Mouse (Mus musculus) adrenal gland, adult 8-10 months (tissue): ENCODE measurements around the gene Mapk3. TPM values are rescaled to one million over a fixed set of nuclear protein-coding genes. Genes with fewer than 3 reads are reported as not detected.

Source experiments
- DNase-seq: peaks from one replicate; pipeline ENCODE4 v3.0.0; 2022
- total RNA-seq, 4 experiments: library from RNA; stranded (reverse); gene quantifications; 2 replicates each; pipeline ENCODE4 v1.2.4; 2022

Mapk3 gene
- total RNA-seq, 4 experiments from 2014 or later = 117 to 195 (median 156) TPM

DNA sequence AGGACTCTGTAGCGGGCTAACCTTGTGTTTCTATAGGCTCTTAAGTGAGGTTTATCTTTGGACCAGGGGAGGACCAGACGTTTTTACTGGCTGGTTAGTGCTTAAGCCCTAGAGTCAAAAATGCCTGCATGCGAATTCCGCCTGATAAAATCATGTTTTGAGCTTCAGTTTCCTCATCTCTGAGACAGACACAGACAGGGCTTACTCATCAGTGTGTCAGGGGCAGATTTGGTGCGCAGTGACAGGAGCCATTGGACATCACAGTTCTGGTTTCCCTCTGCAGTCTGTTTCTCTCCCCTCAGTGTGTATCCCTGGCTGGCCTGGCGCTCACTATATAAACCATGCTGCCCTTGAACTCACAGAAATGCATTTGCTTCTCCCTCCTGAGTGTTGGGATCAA lies 43.8 kb downstream of the Mapk3 start:
- DNase-seq = peak; percentile 44

GRCm38 (mm10) chr7:126803751-126804150 lies 44.4 kb downstream of the Mapk3 start:
- DNase-seq = no peak

DNA sequence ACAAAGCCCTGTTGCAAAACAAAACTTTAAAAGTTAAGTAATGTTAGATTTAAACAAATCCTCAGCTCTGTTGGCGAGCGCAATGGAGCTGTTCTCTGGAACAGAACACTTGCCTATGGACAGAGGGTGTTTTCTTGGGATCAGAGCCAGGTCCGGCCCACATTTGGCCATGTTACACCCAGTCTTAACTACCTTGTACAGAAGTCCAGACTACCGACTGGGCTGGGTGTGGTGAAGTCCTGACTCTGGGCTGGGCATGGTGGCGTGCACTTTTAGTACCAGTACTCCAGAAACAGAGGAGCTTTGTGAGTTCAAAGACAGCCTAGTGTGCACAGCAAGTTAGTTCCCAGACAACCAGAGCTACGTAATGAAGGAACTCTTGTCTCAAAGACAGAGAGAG lies 47.6 kb downstream of the Mapk3 start:
- DNase-seq = no peak

DNA sequence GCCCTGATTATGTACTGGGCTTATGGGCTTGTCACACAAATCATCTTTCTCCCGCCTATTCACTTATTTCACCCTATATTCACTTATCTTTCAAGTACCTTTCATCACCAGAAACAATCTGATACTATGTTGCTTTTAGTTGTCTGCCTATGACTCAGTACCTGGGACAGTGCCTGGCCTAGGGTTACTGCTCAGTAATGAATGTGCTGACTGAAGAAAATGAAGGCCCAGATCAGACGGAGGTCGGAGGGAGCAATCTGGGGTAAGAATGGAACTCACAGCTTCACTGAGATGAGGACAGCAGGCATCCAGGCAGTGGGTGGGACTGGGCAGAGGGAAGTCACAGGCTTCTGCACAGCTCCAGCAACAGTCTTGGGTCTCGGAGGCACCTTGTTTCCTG lies 48.0 kb downstream of the Mapk3 start:
- no peak for DNase-seq

DNA sequence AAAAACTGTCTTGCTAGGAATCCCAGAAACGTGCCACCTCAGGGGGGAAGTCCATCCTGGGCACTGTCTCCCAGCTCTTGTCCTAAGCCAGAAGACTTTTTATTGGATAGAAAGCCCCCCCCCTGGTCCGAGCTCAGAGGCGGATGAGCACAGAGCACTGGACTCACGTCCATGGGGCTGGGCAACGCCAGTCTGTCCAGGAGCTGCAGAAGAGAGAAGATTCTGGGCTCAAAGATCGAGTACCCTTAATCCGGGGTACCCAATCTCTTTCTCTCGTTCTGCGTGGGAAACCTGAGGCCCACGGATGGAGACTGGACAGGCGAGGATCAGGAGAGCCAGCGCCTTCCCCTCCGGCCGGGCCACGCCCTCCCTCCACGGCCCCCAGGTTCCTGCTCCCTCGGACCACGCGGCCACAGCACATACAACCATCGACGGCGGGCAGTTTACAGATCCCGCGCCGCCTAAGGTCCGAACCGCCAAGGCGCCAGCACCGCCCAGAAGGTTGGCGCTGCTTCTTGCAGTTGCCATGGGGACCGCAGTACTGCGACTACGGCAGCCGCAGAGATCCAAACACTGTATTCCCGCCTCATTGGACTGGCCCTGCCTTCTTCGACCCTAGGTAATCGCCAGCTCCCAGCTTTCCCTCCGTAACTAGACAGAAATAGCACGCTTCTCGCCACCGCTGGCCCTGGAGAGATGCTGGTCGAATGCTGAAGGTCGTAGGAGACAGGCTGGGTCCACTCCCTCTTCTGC lies 49.5 kb downstream of the Mapk3 start:
- peak; percentile 86 for DNase-seq

DNA sequence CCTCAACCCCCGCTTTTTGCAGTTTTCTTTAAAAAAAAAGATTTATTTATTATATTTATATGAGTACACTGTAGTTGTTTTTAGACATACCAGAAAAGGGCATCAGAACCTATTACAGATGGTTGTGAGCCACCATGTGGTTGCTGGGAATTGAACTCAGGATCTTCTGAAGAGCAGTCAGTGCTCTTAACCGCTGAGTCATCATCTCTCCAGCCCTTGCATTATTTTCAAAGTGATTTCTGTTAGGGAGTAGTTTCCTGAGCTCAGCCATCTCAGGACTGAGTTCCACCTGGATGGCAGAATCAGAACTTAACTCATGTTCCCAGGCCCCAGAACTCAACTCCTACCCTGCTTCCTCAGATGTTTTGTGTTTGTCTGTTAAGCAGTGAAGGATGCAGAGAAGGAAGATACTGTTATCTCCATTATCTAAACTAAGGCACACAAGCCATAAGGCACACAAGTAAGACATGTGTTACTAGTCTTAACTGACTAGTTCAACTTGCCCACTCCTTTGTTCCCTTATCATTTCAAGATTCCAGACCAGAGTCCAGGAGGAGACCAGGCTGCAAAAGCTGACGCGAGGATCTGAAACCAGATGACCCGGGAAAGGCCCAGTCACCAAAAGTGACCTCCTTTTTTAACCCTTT lies 50.4 kb downstream of the Mapk3 start:
- no peak for DNase-seq

Other genes with a start within 250 kb of the Mapk3 start
- 100 to 1,000 TPM; 206 to 258 (median 232) TPM for gene Eif3c, start 193.2 kb upstream of the Mapk3 start, total RNA-seq
- gene Apobr, start 174.7 kb upstream of the Mapk3 start, total RNA-seq = 1 to 10 TPM; 1.4 to 4.3 (median 3.3) TPM
- gene Cln3, start 173.8 kb upstream of the Mapk3 start, total RNA-seq = 10 to 100 TPM; 25.6 to 55.5 (median 39.8) TPM
- gene Il27, start 164.7 kb upstream of the Mapk3 start, total RNA-seq = not detected
- 10 to 100 TPM in 2 of 4 experiments, 1 to 10 TPM in 2; 7.9 to 17.5 (median 10.3) TPM for gene Nupr1, start 128.7 kb upstream of the Mapk3 start, total RNA-seq
- 10 to 100 TPM; 30.5 to 44.4 (median 38.2) TPM for gene Sgf29, start 110.3 kb upstream of the Mapk3 start, total RNA-seq
- 10 to 100 TPM; 33.4 to 42.0 (median 40.2) TPM for gene Sult1a1, start 83.2 kb upstream of the Mapk3 start, total RNA-seq
- gene Bola2, start 64.2 kb upstream of the Mapk3 start, total RNA-seq = 100 to 1,000 TPM in 1 of 4 experiments, 10 to 100 TPM in 3; 78.0 to 116 (median 95.6) TPM
- 10 to 100 TPM; 14.7 to 21.1 (median 18.2) TPM for gene Slx1b, start 63.8 kb upstream of the Mapk3 start, total RNA-seq
- 10 to 100 TPM; 21.0 to 28.2 (median 25.0) TPM for gene Coro1a, start 51.8 kb upstream of the Mapk3 start, total RNA-seq
- 1 to 10 TPM; 1.8 to 9.2 (median 5.6) TPM for gene Gdpd3, start 6.7 kb downstream of the Mapk3 start, total RNA-seq
- gene Ypel3, start 17.4 kb downstream of the Mapk3 start, total RNA-seq = 100 to 1,000 TPM; 114 to 148 (median 125) TPM
- under 1 TPM in 3 of 4 experiments, not detected in 1; 0.35 to 0.74 (median 0.56) TPM for gene Tbx6, start 21.9 kb downstream of the Mapk3 start, total RNA-seq
- 100 to 1,000 TPM in 1 of 4 experiments, 10 to 100 TPM in 3; 85.9 to 100 (median 94.9) TPM for gene Ppp4c, start 32.9 kb downstream of the Mapk3 start, total RNA-seq
- 10 to 100 TPM in 3 of 4 experiments, 1 to 10 TPM in 1; 9.4 to 16.7 (median 13.8) TPM for gene Fam57b, start 38.1 kb downstream of the Mapk3 start, total RNA-seq
- gene 4930451I11Rik, start 72.0 kb downstream of the Mapk3 start, total RNA-seq = not detected
- gene Doc2a, start 87.8 kb downstream of the Mapk3 start, total RNA-seq = 1 to 10 TPM in 2 of 4 experiments, under 1 TPM in 2; 0.15 to 1.4 (median 1.1) TPM
- gene Hirip3, start 102.4 kb downstream of the Mapk3 start, total RNA-seq = 10 to 100 TPM in 3 of 4 experiments, 1 to 10 TPM in 1; 8.7 to 21.8 (median 15.2) TPM
- 10 to 100 TPM; 42.7 to 56.2 (median 48.0) TPM for gene Ino80e, start 102.8 kb downstream of the Mapk3 start, total RNA-seq
- gene Taok2, start 125.1 kb downstream of the Mapk3 start, total RNA-seq = 100 to 1,000 TPM in 2 of 4 experiments, 10 to 100 TPM in 2; 68.1 to 117 (median 94.5) TPM
- gene Tmem219, start 163.3 kb downstream of the Mapk3 start, total RNA-seq = 10 to 100 TPM; 29.4 to 48.6 (median 37.2) TPM
- 10 to 100 TPM; 20.9 to 35.2 (median 33.6) TPM for gene Kctd13, start 169.3 kb downstream of the Mapk3 start, total RNA-seq
- gene Asphd1, start 190.0 kb downstream of the Mapk3 start, total RNA-seq = 1 to 10 TPM; 1.7 to 5.0 (median 3.7) TPM
- gene Sez6l2, start 191.0 kb downstream of the Mapk3 start, total RNA-seq = 100 to 1,000 TPM in 3 of 4 experiments, 10 to 100 TPM in 1; 94.1 to 133 (median 117) TPM
- 100 to 1,000 TPM in 3 of 4 experiments, 10 to 100 TPM in 1; 99.2 to 107 (median 103) TPM for gene Cdipt, start 216.3 kb downstream of the Mapk3 start, total RNA-seq
- gene Cdiptos, start 216.5 kb downstream of the Mapk3 start, total RNA-seq = 1 to 10 TPM in 1 of 4 experiments, under 1 TPM in 3; 0.46 to 1.8 (median 0.71) TPM